Mouse (Mus musculus) olfactory bulb, adult 2 months (tissue): ENCODE measurements around the gene F830045P16Rik.

Experiments
- CTCF ChIP-seq: fragments of 200-500 bp; IDR thresholded peaks from 2 replicates; pipeline ENCODE4 v1.5.1; 2012; ENCODE audit warnings: low read depth, mild to moderate bottlenecking, low read length, moderate library complexity; ENCODE audit not compliant: insufficient read depth
- POLR2A ChIP-seq: fragments of 200-500 bp; IDR thresholded peaks from 2 replicates; pipeline ENCODE4 v1.6.1; 2012; ENCODE audit warnings: mild to moderate bottlenecking, low read depth, low read length, moderate library complexity; ENCODE audit not compliant: insufficient read depth

GRCm38 (mm10) chr2:129423741-129424140 lies 112.7 kb downstream of the F830045P16Rik start:
- TF ChIP-seq CTCF: no peak
- TF ChIP-seq POLR2A: no peak
